Mouse (Mus musculus) hematopoietic stem cell, adult 5-6 weeks (primary cell): ENCODE results near the gene Hrc. TPM values are rescaled to one million over a fixed set of nuclear protein-coding genes. Genes with fewer than 3 reads are reported as not detected.
"Not testable (repeated sequence)": the region's sequence is repeated elsewhere in the genome, so short reads cannot be mapped to it uniquely, and the experiment has no call there.

Experiments
- ATAC-seq, 2 experiments: fragments of 125-278 bp in 1 of 2; replicated peaks in 1 of 2; 2 replicates each; pipeline ENCODE4 v1.8.0; 2016 to 2017; ENCODE audit warnings: inconsistent platforms in 2 of 2, mild to moderate bottlenecking in 2 of 2, moderate number of reproducible peaks in 2 of 2, low read depth in 1 of 2, moderate TSS enrichment in 1 of 2; ENCODE audit not compliant: low FRiP score in 2 of 2, poor library complexity in 2 of 2, severe bottlenecking in 2 of 2, insufficient read depth in 1 of 2, low TSS enrichment in 1 of 2
- total RNA-seq: library from RNA; stranded (forward); fragments of 172-1452, 232-1000 nt; gene quantifications from 2 replicates; pipeline ENCODE4 v1.2.3, GENCODE M21; 2017

The Hrc gene
- total RNA-seq, 1 experiment from 2014 or later: not detected

- ATAC-seq: no peak
Measured at GRCm38 (mm10) chr7:45355318-45356020, 20.4 kb downstream of the Hrc start.

GRCm38 (mm10) chr7:45356087-45356486, 21.0 kb downstream of the Hrc start:
- ATAC-seq: no peak

- not testable (repeated sequence) for ATAC-seq
Measured at GRCm38 (mm10) chr7:45359081-45359480, 24.0 kb downstream of the Hrc start.

GRCm38 (mm10) chr7:45360404-45361125, 25.5 kb downstream of the Hrc start:
- ATAC-seq: no peak

GRCm38 (mm10) chr7:45361243-45361804, 26.2 kb downstream of the Hrc start:
- ATAC-seq: peak; percentile 57 to 70

GRCm38 (mm10) chr7:45362801-45363200, 27.7 kb downstream of the Hrc start:
- ATAC-seq: 0 out of 4 replicates have a peak, but pooled peaks of 1 of the 2 experiments have one; percentile 15

GRCm38 (mm10) chr7:45363983-45364382, 28.9 kb downstream of the Hrc start:
- no peak for ATAC-seq

GRCm38 (mm10) chr7:45365742-45366651, 30.9 kb downstream of the Hrc start:
- ATAC-seq: no peak

- no peak for ATAC-seq
Measured at GRCm38 (mm10) chr7:45366652-45367019, 31.5 kb downstream of the Hrc start, which contains the start of gene Ppfia3. Gene Ppfia3, minus strand, starts transcription at chr7:45367019.

GRCm38 (mm10) chr7:45367020-45367880, 32.2 kb downstream of the Hrc start:
- peak; percentile 87 to 88 for ATAC-seq

GRCm38 (mm10) chr7:45368178-45368577, 33.1 kb downstream of the Hrc start:
- no peak for ATAC-seq

- no peak for ATAC-seq
Measured at GRCm38 (mm10) chr7:45369022-45369745, 34.1 kb downstream of the Hrc start.

GRCm38 (mm10) chr7:45369836-45370474, 34.9 kb downstream of the Hrc start:
- ATAC-seq: no peak

GRCm38 (mm10) chr7:45370475-45371311, 35.6 kb downstream of the Hrc start, which contains the start of gene Lin7b:
Gene Lin7b, minus strand, starts transcription at chr7:45370583.
- peak; percentile 75 to 76 for ATAC-seq

- ATAC-seq: no peak
Measured at GRCm38 (mm10) chr7:45372371-45372770, 37.3 kb downstream of the Hrc start.
